Mouse (Mus musculus) kidney, postnatal 0 days (tissue): ENCODE measurements around the gene Golga3. TPM values are rescaled to one million over a fixed set of nuclear protein-coding genes. Genes with fewer than 3 reads are reported as not detected.

Experiments used
- ATAC-seq: fragments of 200-750 bp; cut with Nextera tagmentation; replicated peaks from 2 replicates; pipeline ENCODE4 v1.8.0; 2017; ENCODE audit warnings: low read depth, moderate number of reproducible peaks, moderate TSS enrichment, moderate library complexity; ENCODE audit not compliant: low FRiP score
- DNase-seq: peaks from one replicate; pipeline ENCODE4 v3.0.0-alpha.2; 2016; ENCODE audit warnings: low spot score
- H3K27ac ChIP-seq: fragments of 300-500 bp; sonication (generic); 2 replicates; pipeline ENCODE4 v1.5.1; 2014; ENCODE audit warnings: mild to moderate bottlenecking
- H3K27me3 ChIP-seq: fragments of 300-500 bp; sonication (generic); 2 replicates; pipeline ENCODE4 v1.6.1; 2014; ENCODE audit warnings: low read length, mixed read lengths; ENCODE audit not compliant: insufficient read depth
- H3K36me3 ChIP-seq: fragments of 300-500 bp; sonication (generic); 2 replicates; pipeline ENCODE4 v1.6.1; 2014; ENCODE audit warnings: low read length, mixed read lengths; ENCODE audit not compliant: insufficient read depth
- H3K4me1 ChIP-seq: fragments of 300-500 bp; sonication (generic); replicated peaks from 2 replicates; pipeline ENCODE4 v1.6.1; 2014; ENCODE audit warnings: antibody characterized with exemption, low read length, mixed read lengths; ENCODE audit not compliant: insufficient read depth
- H3K4me2 ChIP-seq: fragments of 300-500 bp; sonication (generic); 2 replicates; pipeline ENCODE4 v1.6.1; 2014; ENCODE audit warnings: mild to moderate bottlenecking, low read length, moderate library complexity, mixed read lengths
- H3K4me3 ChIP-seq: fragments of 300-500 bp; sonication (generic); replicated peaks from 2 replicates; pipeline ENCODE4 v1.5.1; 2014; ENCODE audit warnings: low read depth, low read length
- H3K9ac ChIP-seq: fragments of 300-500 bp; sonication (generic); 2 replicates; pipeline ENCODE4 v1.6.1; 2014; ENCODE audit warnings: low read depth, low read length
- H3K9me3 ChIP-seq: fragments of 300-500 bp; sonication (generic); replicated peaks from 2 replicates; pipeline ENCODE4 v1.6.1; 2016; ENCODE audit warnings: low read length, inconsistent platforms, mixed read lengths
- CTCF ChIP-seq: IDR thresholded peaks from 2 replicates; pipeline ENCODE4 v1.5.1; 2016; ENCODE audit warnings: antibody characterized with exemption, low read depth, mild to moderate bottlenecking, moderate library complexity
- WGBS: fragments of 180-500 bp; shearing (Covaris S2); extraction: QIAGEN DNeasy Blood & Tissue Kit; methylation state at CpG from one replicate; pipeline ENCODE4 v1.1.7; 2014; 5-methylcytosine and 5-hydroxymethylcytosine counted together
- polyA plus RNA-seq: library from polyadenylated mRNA; unstranded; fragments of >200 nt; fragmentation: Nextera tagmentation; extraction: Ambion mirVana; gene quantifications from 2 replicates; pipeline ENCODE4 v1.2.1, GENCODE M21; 2015

Golga3 gene
- polyA plus RNA-seq, 1 experiment from 2014 or later, result 9.8 TPM

DNA sequence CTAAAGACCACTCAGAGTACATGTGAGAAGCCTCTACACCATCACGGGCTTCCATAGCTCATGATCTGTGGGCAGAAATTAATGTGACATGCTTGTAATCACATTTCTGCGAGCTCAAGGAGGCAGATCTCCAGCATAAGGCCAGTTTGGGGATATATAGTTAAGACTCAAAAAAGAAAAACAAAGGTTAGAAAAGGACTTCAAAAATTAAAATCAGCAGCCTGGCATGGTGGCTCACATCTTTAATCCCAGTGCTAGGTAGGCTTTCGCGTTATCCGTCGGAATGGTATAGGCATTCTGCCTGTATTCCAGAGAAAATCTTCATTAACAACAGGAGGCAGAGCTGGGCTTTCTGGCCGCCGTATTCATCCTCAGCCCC, 53.9 kb downstream of the Golga3 start:
- Histone ChIP-seq H3K36me3 (peaks cover 11% of the 10 kb centered on the region; the same call in 1 of the 2 replicates), H3K9ac (peak overlapping the region; percentile 99), H3K4me2 (peak overlapping the region; percentile 59), H3K9me3 (no peaks in the 10 kb centered on the region), H3K4me1 (peaks cover 4% of the 10 kb centered on the region; the same call in 1 of the 2 replicates), H3K27me3 (no peaks in the 10 kb centered on the region), H3K4me3 (peak overlapping the region; percentile 97), H3K27ac (peak overlapping the region; percentile 97)
- 7% methylated on average over 8 of the region's 8 CpGs for whole genome bisulfite sequencing
- TF ChIP-seq CTCF, result no peak
- DNase-seq (no peak), ATAC-seq (no peak)

DNA sequence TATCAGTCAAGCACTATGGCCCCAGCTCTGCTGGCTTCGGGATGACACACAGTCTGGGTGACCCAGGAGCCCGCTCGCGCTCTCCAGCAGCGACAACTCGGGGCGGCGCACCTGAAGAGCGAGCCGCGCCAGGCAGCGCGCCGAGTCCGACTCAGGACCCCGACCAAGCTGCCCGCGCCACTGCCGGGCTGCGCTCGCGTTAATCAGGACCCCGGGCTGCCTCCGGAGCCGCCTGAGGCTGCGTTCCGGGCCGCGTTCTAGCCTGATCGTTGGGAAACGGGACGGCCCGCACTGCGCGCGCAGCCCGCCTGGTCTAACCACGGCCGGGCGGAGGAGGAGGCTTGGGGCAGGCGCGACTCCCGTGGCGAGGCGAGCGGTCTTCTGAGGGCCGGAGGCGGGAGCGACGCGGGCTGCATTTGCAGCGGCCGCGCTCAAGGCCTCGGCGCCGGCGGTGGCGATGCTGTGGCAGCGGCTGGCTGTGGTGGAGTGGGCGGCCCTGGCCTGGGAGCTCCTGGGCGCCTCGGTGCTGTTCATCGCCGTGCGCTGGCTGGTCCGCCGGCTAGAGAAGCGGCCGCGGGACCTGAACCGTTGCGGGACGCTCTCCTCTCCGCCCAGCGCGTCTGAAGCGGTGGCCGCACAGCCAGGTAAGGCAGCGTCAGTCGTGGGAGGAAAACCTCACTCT, 54.4 kb downstream of the Golga3 start, which contains the start of gene Ankle2:
Gene Ankle2 (plus strand): TSS at position 225 of the 682 bp plus-strand sequence.
- Histone ChIP-seq H3K4me1 (peaks cover 4% of the 10 kb centered on the region; the same call in 1 of the 2 replicates), H3K9ac (peak within 1 kb of the TSS; percentile 99), H3K27ac (peak within 1 kb of the TSS; percentile 97), H3K4me3 (peak within 1 kb of the TSS; percentile 97), H3K9me3 (no peaks in the 10 kb centered on the region), H3K27me3 (no peaks in the 10 kb centered on the region), H3K4me2 (peak within 1 kb of the TSS; percentile 59), H3K36me3 (peaks cover 8% of the 10 kb centered on the region; the same call in 1 of the 2 replicates)
- ATAC-seq, result peak; percentile 98
- DNase-seq, result peak; percentile 92
- WGBS, result under 1% methylated on average over 81 of the region's 81 CpGs
- TF ChIP-seq CTCF, result no peak

DNA sequence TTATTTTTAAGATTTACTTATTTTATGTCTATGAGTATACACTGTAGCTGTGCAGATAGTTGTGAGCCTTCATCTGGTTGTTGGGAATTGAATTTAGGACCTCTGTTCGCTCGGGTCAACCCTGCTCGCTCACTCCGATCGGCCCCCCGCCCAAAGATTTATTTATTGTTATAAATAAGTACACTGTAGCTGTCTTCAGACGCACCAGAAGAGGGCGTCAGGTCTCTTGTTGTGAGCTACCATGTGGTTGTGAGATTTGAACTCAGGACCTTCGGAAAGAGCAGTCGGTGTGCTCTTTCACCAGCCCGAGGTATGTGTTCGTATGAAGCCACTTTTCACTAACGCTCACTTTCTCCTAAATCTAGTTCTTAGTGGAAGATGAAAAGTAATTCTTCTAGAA, 55.1 kb downstream of the Golga3 start:
- peak; percentile 14 for DNase-seq
- no peak for TF ChIP-seq CTCF

DNA sequence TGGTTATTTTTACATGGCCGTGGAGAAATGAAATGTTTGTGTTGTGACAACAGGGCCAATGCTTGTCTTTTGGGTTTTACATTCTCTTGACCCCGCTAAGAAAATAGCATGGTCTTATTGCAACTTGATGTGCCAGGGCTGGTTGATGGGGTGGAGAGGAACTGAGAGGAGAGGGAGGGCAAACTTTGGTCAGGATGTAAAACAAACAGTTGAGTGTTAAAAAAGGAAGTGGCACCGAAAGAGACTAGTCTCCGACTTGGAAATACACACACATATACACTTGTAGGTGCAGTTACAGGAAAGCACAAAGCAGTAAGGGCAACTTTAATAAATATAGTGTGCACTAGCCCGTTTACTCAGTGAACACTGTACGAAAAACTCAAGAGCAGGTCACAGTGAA, 55.8 kb downstream of the Golga3 start:
- H3K4me3 ChIP-seq, result no peak overlapping the region; the same call in 1 of the 2 replicates
- no peak for TF ChIP-seq CTCF
- 74% methylated on average over 6 of the region's 6 CpGs for whole genome bisulfite sequencing
- no peak for ATAC-seq
- peaks cover 4% of the 10 kb centered on the region; the same call in 1 of the 2 replicates for H3K4me1 ChIP-seq
- no peak for DNase-seq
- H3K27me3 ChIP-seq, result no peaks in the 10 kb centered on the region
- no peaks in the 10 kb centered on the region for H3K9me3 ChIP-seq
- no peak overlapping the region for H3K27ac ChIP-seq
- peak overlapping the region; percentile 59; the same call in 1 of the 2 replicates for H3K4me2 ChIP-seq
- H3K9ac ChIP-seq, result no peak overlapping the region
- peaks cover 20% of the 10 kb centered on the region; the same call in 1 of the 2 replicates for H3K36me3 ChIP-seq

More for the DNA sequence above, 55.1 kb downstream of the Golga3 start:
- Histone ChIP-seq H3K9ac (peak overlapping the region; percentile 99), H3K9me3 (no peaks in the 10 kb centered on the region), H3K36me3 (peaks cover 14% of the 10 kb centered on the region; the same call in 1 of the 2 replicates), H3K4me1 (peaks cover 4% of the 10 kb centered on the region; the same call in 1 of the 2 replicates), H3K4me3 (peak overlapping the region; percentile 97), H3K27me3 (no peaks in the 10 kb centered on the region), H3K27ac (peak overlapping the region; percentile 97; the same call in 1 of the 2 replicates), H3K4me2 (peak overlapping the region; percentile 59)
- ATAC-seq, result no peak
- 35% methylated on average over 13 of the region's 13 CpGs for WGBS

DNA sequence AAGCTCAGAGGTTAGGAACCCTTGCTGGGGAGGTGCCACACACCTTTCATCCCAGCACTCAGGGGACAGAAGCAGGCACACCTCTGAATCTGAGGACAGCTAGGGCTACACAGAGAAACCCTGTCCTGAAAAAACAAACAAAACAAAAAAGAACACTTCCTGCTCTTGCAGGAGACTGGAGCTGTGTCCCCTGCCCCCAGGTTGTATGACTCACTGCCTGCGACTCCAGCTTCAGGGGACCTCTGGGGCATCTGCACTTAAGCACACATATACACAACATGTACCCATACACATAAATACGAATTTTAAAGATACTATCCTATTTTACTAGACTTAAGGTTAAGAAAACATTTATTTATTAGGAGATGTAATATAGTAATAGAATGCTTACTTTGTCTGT, 67.6 kb downstream of the Golga3 start:
- H3K27ac ChIP-seq, result no peak overlapping the region
- peaks cover 62% of the 10 kb centered on the region for H3K36me3 ChIP-seq
- H3K4me3 ChIP-seq, result no peak overlapping the region
- no peaks in the 10 kb centered on the region for H3K4me1 ChIP-seq
- H3K4me2 ChIP-seq, result no peak overlapping the region
- H3K9ac ChIP-seq, result no peak overlapping the region
- WGBS, result 69% methylated on average over 2 of the region's 2 CpGs
- H3K27me3 ChIP-seq, result no peaks in the 10 kb centered on the region
- no peak for DNase-seq
- H3K9me3 ChIP-seq, result no peaks in the 10 kb centered on the region
- ATAC-seq, result no peak
- TF ChIP-seq CTCF, result no peak

DNA sequence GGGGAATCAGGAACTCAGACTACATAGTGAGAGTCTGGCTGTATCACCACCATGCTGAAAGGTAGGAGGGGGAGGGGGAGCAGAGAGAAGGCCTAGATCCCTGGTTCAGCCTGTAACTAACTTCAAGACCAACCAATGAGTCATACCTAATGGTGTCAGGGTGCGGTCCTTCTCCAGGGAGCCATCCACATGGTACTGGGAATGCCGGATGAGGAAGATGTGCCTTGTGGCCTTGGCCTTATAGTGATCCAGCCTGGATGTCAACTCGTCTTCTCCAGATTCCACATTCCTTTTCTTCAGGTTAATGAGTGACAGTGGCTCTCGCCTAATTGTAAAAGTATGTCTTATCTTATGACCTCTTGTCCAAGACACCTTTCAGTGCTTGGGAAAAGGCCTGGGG, 90.4 kb downstream of the Golga3 start:
- no peak for TF ChIP-seq CTCF
- 73% methylated on average over 4 of the region's 4 CpGs for WGBS

More for the DNA sequence above, 90.4 kb downstream of the Golga3 start:
- H3K27me3 ChIP-seq, result no peaks in the 10 kb centered on the region
- peaks cover 28% of the 10 kb centered on the region; the same call in 1 of the 2 replicates for H3K36me3 ChIP-seq
- H3K4me2 ChIP-seq, result no peak overlapping the region
- peaks cover 5% of the 10 kb centered on the region for H3K4me1 ChIP-seq
- ATAC-seq (no peak), DNase-seq (no peak)
- no peaks in the 10 kb centered on the region for H3K9me3 ChIP-seq
- H3K9ac ChIP-seq, result no peak overlapping the region
- H3K4me3 ChIP-seq, result no peak overlapping the region
- no peak overlapping the region for H3K27ac ChIP-seq
